Mouse (Mus musculus) cortical plate, adult 2 months (tissue): ENCODE measurements around the gene Ffar3.
"Not testable (repeated sequence)": the region's sequence is repeated elsewhere in the genome, so short reads cannot be mapped to it uniquely, and the experiment has no call there.

ENCODE experiments used
- CTCF ChIP-seq: fragments of 200-500 bp; IDR thresholded peaks from 2 replicates; pipeline ENCODE4 v1.5.1; 2011; ENCODE audit warnings: mild to moderate bottlenecking, control low read depth, low read length; ENCODE audit not compliant: insufficient read depth; ENCODE audit errors: extremely low read depth
- POLR2A ChIP-seq: fragments of 200-500 bp; IDR thresholded peaks from 2 replicates; pipeline ENCODE4 v1.6.1; 2011; ENCODE audit warnings: mild to moderate bottlenecking, low read length, control low read depth; ENCODE audit not compliant: insufficient read depth; ENCODE audit errors: extremely low read depth

GRCm38 (mm10) chr7:30832684-30833083, 23.3 kb downstream of the Ffar3 start:
- TF ChIP-seq CTCF, POLR2A: not testable (repeated sequence)
